Mouse (Mus musculus): Measurements from ENCODE around the gene Myl7. TPM values are rescaled to one million over a fixed set of nuclear protein-coding genes. Genes with fewer than 3 reads are reported as not detected.

Gene Myl7
- total RNA-seq, 2 experiments from 2014 or later = not detected

- DNase-seq = peak; percentile 87 to 90
Observed at GRCm38 (mm10) chr11:5862394-5863105, 36.0 kb downstream of the Myl7 start.

GRCm38 (mm10) chr11:5861678-5862393 lies 36.7 kb downstream of the Myl7 start, which contains the start of gene Aebp1:
Gene Aebp1, plus strand, starts transcription at chr11:5861947.
- DNase-seq = peak; percentile 92 to 94

GRCm38 (mm10) chr11:5860639-5861038 lies 37.9 kb downstream of the Myl7 start:
- no peak for DNase-seq

GRCm38 (mm10) chr11:5859883-5860550 lies 38.6 kb downstream of the Myl7 start:
- peak in 1 of 2 experiments; percentile 28 for DNase-seq

- DNase-seq = no peak
Observed at GRCm38 (mm10) chr11:5858723-5859122, 39.9 kb downstream of the Myl7 start.

GRCm38 (mm10) chr11:5856479-5857130 lies 42.0 kb downstream of the Myl7 start:
- no peak for DNase-seq

GRCm38 (mm10) chr11:5855902-5856301 lies 42.7 kb downstream of the Myl7 start:
- peak; percentile 65 to 79 for DNase-seq

GRCm38 (mm10) chr11:5855481-5855880 lies 43.1 kb downstream of the Myl7 start:
- no peak for DNase-seq

- no peak for DNase-seq
Observed at GRCm38 (mm10) chr11:5852314-5852713, 46.3 kb downstream of the Myl7 start.

GRCm38 (mm10) chr11:5851021-5851736 lies 47.4 kb downstream of the Myl7 start:
- no peak for DNase-seq

- DNase-seq = no peak
Observed at GRCm38 (mm10) chr11:5850452-5850851, 48.1 kb downstream of the Myl7 start.

- no peak for DNase-seq
Observed at GRCm38 (mm10) chr11:5849316-5849715, 49.3 kb downstream of the Myl7 start.

GRCm38 (mm10) chr11:5848741-5849140 lies 49.8 kb downstream of the Myl7 start:
- DNase-seq = no peak

- DNase-seq = peak; percentile 61 to 74
Observed at GRCm38 (mm10) chr11:5846639-5847345, 51.8 kb downstream of the Myl7 start.

Other genes with a start within 250 kb of the Myl7 start
- gene Mrps24, start 183.1 kb downstream of the Myl7 start, total RNA-seq (2021) = 100 to 1,000 TPM; 117 to 202 TPM
- gene Urgcp, start 136.4 kb downstream of the Myl7 start, total RNA-seq (2021) = 10 to 100 TPM; 59.2 to 64.6 TPM
- 10 to 100 TPM; 67.3 to 73.6 TPM for gene Dbnl, start 110.3 kb downstream of the Myl7 start, total RNA-seq (2021)
- gene Pgam2, start 95.0 kb downstream of the Myl7 start, total RNA-seq (2021) = not detected
- gene Polm, start 60.8 kb downstream of the Myl7 start, total RNA-seq (2021) = 1 to 10 TPM; 5.6 to 6.9 TPM
- 100 to 1,000 TPM; 372 to 401 TPM for gene Aebp1, start 36.8 kb downstream of the Myl7 start, total RNA-seq (2021)
- gene Pold2, start 20.5 kb downstream of the Myl7 start, total RNA-seq (2021) = 10 to 100 TPM; 44.3 to 50.2 TPM
- 1 to 10 TPM; 2.1 to 2.4 TPM for gene Gck, start 51.3 kb upstream of the Myl7 start, total RNA-seq (2021)
- gene Ykt6, start 56.9 kb upstream of the Myl7 start, total RNA-seq (2021) = 10 to 100 TPM; 70.0 to 86.4 TPM
- 10 to 100 TPM in 1 of 2 experiments, 1 to 10 TPM in 1; 7.8 to 14.5 TPM for gene Camk2b, start 167.6 kb upstream of the Myl7 start, total RNA-seq (2021)